Comparison of ENCODE assay signal across 16 mouse cellular contexts in genomic region chr10:111779956-111780355, GRCm38 (mm10).
"Had no signal": no experiment of that assay in that cellular context is flagged by ENCODE, and none has a peak within 500 bp of the region (broad histone marks: within the 10 kb centered on the region; RNA-seq: fewer than 3 reads in every experiment).

No protein-coding gene starts in this region.

- H3K9me3 ChIP-seq: neural tube, embryonic 13.5 days; neural tube, embryonic 15.5 days; stomach, embryonic 15.5 days had no signal

- H3K4me2 ChIP-seq: neural tube, embryonic 13.5 days; neural tube, embryonic 15.5 days; stomach, embryonic 15.5 days had no signal

- H3K9ac ChIP-seq: neural tube, embryonic 13.5 days; neural tube, embryonic 15.5 days; stomach, embryonic 15.5 days had no signal

- H3K27ac ChIP-seq: neural tube, embryonic 13.5 days; neural tube, embryonic 15.5 days; stomach, embryonic 15.5 days; stomach, postnatal 0 days had no signal

- H3K27me3 ChIP-seq: neural tube, embryonic 13.5 days; neural tube, embryonic 15.5 days; stomach, embryonic 15.5 days had no signal

- H3K36me3 ChIP-seq: neural tube, embryonic 13.5 days; neural tube, embryonic 15.5 days; stomach, embryonic 15.5 days had no signal

- DNase-seq: retina, postnatal 1 day; right cerebral cortex, adult 18-20 months; right cerebral cortex, postnatal 14 days; right cerebral cortex, postnatal 25 days; right cerebral cortex, postnatal 4 days; spleen, adult 18-20 months; thymus, adult 18-20 months; thymus, adult 2 months; thymus, postnatal 14 days; thymus, postnatal 25 days; thymus, postnatal 36 days; thymus, postnatal 4 days had no signal

- H3K4me3 ChIP-seq: neural tube, embryonic 13.5 days; neural tube, embryonic 15.5 days; stomach, embryonic 15.5 days had no signal
